Mouse (Mus musculus) bone marrow, adult 2 months (tissue): ENCODE measurements around the gene Cabin1.

Experiments used
- CTCF ChIP-seq: fragments of 200-500 bp; IDR thresholded peaks from 2 replicates; pipeline ENCODE4 v1.5.1; 2011; ENCODE audit warnings: low read length, control low read depth; ENCODE audit not compliant: control insufficient read depth, insufficient read depth
- POLR2A ChIP-seq: fragments of 200-500 bp; IDR thresholded peaks from 2 replicates; pipeline ENCODE4 v1.6.1; 2011; ENCODE audit warnings: low read depth, mild to moderate bottlenecking, control low read depth, low read length, borderline replicate concordance; ENCODE audit not compliant: control insufficient read depth

DNA sequence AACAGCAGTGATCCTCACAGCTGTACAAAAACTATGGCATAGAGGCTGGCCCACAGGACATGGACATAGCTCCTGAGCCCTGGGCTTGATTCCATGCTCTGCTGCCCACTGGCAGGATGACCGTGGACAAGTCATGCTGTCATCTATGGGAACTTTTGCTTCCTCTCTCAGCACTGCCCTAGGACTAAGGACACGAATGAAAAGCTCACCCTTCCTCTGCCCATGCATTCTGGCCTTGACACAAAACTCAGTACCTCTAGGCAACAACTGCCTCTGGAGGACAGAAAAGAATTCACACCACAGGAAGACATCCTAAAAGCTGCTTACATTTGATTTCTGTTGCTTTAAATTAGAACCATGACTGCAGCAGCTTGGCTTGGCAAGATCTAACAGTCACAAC lies 87.9 kb downstream of the Cabin1 start:
- TF ChIP-seq CTCF (no peak), POLR2A (no peak)
